Mouse (Mus musculus): ENCODE measurements around the gene Myh7. TPM values are rescaled to one million over a fixed set of nuclear protein-coding genes. Genes with fewer than 3 reads are reported as not detected.
"Not testable (repeated sequence)": the region's sequence is repeated elsewhere in the genome, so short reads cannot be mapped to it uniquely, and the experiment has no call there.

Gene Myh7
- polyA plus RNA-seq, 1 experiment: not detected

DNA sequence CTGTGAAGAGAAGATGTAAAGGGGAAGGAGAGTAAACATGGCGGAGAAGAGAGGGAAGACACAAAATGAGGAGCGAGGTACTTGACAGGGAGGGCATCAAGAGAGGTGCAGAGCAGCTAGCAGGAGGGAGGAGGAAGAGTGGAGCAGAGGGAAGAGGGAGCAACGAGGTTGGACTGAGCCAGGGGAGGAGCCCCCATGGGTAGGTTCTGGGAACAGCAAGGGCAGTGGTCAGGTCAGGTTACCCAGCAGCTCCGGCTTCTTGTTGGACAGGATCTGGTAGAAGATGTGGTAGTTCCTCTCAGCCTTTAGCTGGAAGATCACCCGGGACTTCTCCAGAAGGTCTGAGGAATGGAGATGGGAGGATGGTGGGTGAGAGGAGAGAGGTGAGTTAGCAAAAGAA is 32.9 kb downstream of the Myh7 start:
- Histone ChIP-seq H3K4me3 (replicated peaks) (no peak overlapping the region), H3K9me3 (peaks cover 6% of the 10 kb centered on the region; the same call in 1 of the 2 replicates), H3K27me3 (replicated peaks) (peaks cover 73% of the 10 kb centered on the region), H3K4me1 (peaks cover 4% of the 10 kb centered on the region; the same call in 1 of the 2 replicates), H3K36me3 (replicated peaks; ENCODE audit: low read length) (no peaks in the 10 kb centered on the region)
- TF ChIP-seq GATA1 (IDR thresholded peaks at IDR 0.05; ENCODE audit: borderline replicate concordance, low read length) (no peak), FLI1 (IDR thresholded peaks at IDR 0.05; ENCODE audit: low read length) (no peak)

DNA sequence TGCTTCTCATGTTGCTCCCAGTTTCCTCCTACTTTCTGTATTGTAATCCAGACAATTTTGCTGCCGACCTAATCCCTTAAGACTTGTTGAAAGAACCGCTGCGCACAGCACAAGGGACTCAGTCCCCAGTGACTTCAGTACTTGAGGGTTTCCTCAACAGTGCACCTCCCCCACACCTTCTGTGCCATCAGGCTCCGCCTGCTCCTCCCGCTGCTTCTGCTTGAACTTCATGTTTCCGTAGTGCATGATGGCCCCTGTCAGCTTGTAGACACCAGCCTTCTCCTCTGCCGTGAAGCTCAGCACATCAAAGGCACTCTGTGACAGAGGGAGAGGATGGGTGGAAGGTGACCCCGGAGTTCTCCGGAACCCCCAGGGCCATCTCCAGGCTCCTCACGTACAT is 33.7 kb downstream of the Myh7 start:
- H3K9me3 ChIP-seq: 0 out of 2 replicates have a peak, but pooled peaks cover 3% of the 10 kb centered on the region
- peaks cover 4% of the 10 kb centered on the region; the same call in 1 of the 2 replicates for H3K4me1 ChIP-seq
- no peak overlapping the region for H3K4me3 ChIP-seq (replicated peaks)
- H3K27me3 ChIP-seq (replicated peaks): peaks cover 71% of the 10 kb centered on the region
- TF ChIP-seq GATA1 (IDR thresholded peaks at IDR 0.05; ENCODE audit: borderline replicate concordance, low read length) (no peak), FLI1 (IDR thresholded peaks at IDR 0.05; ENCODE audit: low read length) (no peak)
- H3K36me3 ChIP-seq (replicated peaks; ENCODE audit: low read length): no peaks in the 10 kb centered on the region

GRCm38 (mm10) chr14:54959853-54960613 is 34.4 kb downstream of the Myh7 start:
- peaks cover 68% of the 10 kb centered on the region for H3K27me3 ChIP-seq (replicated peaks)
- not testable (repeated sequence) for H3K36me3 ChIP-seq (replicated peaks; ENCODE audit: low read length); H3K4me3 ChIP-seq (replicated peaks); H3K4me1 ChIP-seq; H3K9me3 ChIP-seq

DNA sequence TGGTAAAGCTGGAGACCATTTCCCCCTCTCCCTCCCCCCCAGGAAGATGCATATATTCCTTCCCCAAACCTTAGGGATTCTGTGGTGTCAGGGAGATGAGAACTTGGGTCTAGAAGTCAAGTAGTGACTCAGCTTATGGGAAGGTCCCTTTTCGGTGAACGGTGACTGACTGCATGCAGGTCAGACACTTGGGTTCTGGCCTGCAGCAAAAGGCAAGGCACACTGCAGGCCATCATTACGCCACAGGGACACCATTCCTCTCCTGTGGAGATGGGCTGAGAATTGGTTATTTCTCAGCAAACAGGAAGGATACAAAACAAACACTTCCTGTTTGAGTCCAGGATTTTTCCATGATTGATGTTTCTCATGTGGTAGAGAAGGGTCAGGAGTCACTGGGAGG is 35.2 kb downstream of the Myh7 start:
- peaks cover 67% of the 10 kb centered on the region for H3K27me3 ChIP-seq (replicated peaks)
- TF ChIP-seq GATA1 (IDR thresholded peaks at IDR 0.05; ENCODE audit: borderline replicate concordance, low read length) (no peak), FLI1 (IDR thresholded peaks at IDR 0.05; ENCODE audit: low read length) (no peak)
- no peaks in the 10 kb centered on the region for H3K9me3 ChIP-seq
- H3K36me3 ChIP-seq (replicated peaks; ENCODE audit: low read length): no peaks in the 10 kb centered on the region
- H3K4me3 ChIP-seq (replicated peaks): no peak overlapping the region
- H3K4me1 ChIP-seq: peaks cover 4% of the 10 kb centered on the region; the same call in 1 of the 2 replicates

- TF ChIP-seq FLI1 (IDR thresholded peaks at IDR 0.05; ENCODE audit: low read length) (no peak), GATA1 (IDR thresholded peaks at IDR 0.05; ENCODE audit: borderline replicate concordance, low read length) (no peak)
- H3K36me3 ChIP-seq (replicated peaks; ENCODE audit: low read length): no peaks in the 10 kb centered on the region
- H3K4me3 ChIP-seq (replicated peaks): no peak overlapping the region
- peaks cover 67% of the 10 kb centered on the region for H3K27me3 ChIP-seq (replicated peaks)
- H3K4me1 ChIP-seq: peaks cover 4% of the 10 kb centered on the region; the same call in 1 of the 2 replicates
- H3K9me3 ChIP-seq: no peaks in the 10 kb centered on the region
These were observed 35.9 kb downstream of the Myh7 start for GRCm38 (mm10) chr14:54958503-54958902.

DNA sequence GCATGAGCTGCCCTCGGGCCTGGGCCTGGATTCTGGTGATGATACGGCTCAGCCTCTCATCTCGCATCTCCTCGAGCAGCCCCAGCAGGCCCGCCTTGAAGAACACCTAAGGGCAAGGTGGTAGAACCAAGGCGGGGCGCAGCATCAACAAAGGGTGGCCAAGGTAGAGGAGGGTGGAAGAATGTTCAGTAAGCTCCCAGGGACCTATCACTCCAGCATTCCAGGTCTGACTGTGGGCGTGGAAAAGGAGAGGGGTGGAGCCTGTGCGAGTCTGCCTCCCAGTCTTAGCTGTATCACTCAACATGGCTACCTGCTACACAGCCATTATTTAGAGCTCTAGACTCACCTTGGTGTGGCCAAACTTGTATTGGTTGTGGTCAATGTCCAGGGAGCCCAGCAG is 37.9 kb downstream of the Myh7 start:
- Histone ChIP-seq H3K4me1 (peaks cover 4% of the 10 kb centered on the region; the same call in 1 of the 2 replicates), H3K36me3 (replicated peaks; ENCODE audit: low read length) (no peaks in the 10 kb centered on the region), H3K27me3 (replicated peaks) (peaks cover 65% of the 10 kb centered on the region), H3K4me3 (replicated peaks) (no peak overlapping the region), H3K9me3 (no peaks in the 10 kb centered on the region)
- TF ChIP-seq GATA1 (IDR thresholded peaks at IDR 0.05; ENCODE audit: borderline replicate concordance, low read length): no peak
- TF ChIP-seq FLI1 (IDR thresholded peaks at IDR 0.05; ENCODE audit: low read length): no peak

DNA sequence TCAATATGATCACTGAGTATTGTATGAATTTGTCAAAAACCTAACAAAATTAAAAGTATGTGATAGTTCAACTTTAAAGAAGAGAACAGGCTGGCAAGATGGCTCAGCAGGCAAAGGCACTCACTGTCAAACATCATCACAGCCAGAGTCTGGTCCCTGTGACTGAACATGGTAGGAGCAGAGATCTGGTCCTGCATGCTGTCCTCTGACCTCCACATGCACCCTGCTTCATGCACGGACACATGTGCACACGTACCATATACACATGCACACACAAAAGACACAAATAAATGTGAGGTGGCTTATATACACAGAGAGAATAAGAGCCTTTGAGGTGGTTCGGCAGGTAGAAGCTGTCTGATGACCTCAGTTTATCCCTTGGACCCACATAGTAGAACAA is 38.9 kb downstream of the Myh7 start:
- no peaks in the 10 kb centered on the region for H3K9me3 ChIP-seq
- no peaks in the 10 kb centered on the region for H3K36me3 ChIP-seq (replicated peaks; ENCODE audit: low read length)
- peaks cover 61% of the 10 kb centered on the region for H3K27me3 ChIP-seq (replicated peaks)
- H3K4me3 ChIP-seq (replicated peaks): no peak overlapping the region
- no peak for TF ChIP-seq GATA1 (IDR thresholded peaks at IDR 0.05; ENCODE audit: borderline replicate concordance, low read length)
- H3K4me1 ChIP-seq: no peaks in the 10 kb centered on the region

GRCm38 (mm10) chr14:54954474-54954873 is 40.0 kb downstream of the Myh7 start:
- Histone ChIP-seq H3K4me3 (replicated peaks) (no peak overlapping the region), H3K4me1 (no peaks in the 10 kb centered on the region), H3K27me3 (replicated peaks) (peaks cover 62% of the 10 kb centered on the region), H3K36me3 (replicated peaks; ENCODE audit: low read length) (no peaks in the 10 kb centered on the region), H3K9me3 (no peaks in the 10 kb centered on the region)
- TF ChIP-seq GATA1 (IDR thresholded peaks at IDR 0.05; ENCODE audit: borderline replicate concordance, low read length) (no peak), FLI1 (IDR thresholded peaks at IDR 0.05; ENCODE audit: low read length) (no peak)

GRCm38 (mm10) chr14:54953664-54954206 is 40.7 kb downstream of the Myh7 start:
- Histone ChIP-seq H3K4me1 (no peaks in the 10 kb centered on the region), H3K27me3 (replicated peaks) (peaks cover 63% of the 10 kb centered on the region), H3K36me3 (replicated peaks; ENCODE audit: low read length) (no peaks in the 10 kb centered on the region), H3K4me3 (replicated peaks) (no peak overlapping the region), H3K9me3 (no peaks in the 10 kb centered on the region)
- no peak for TF ChIP-seq GATA1 (IDR thresholded peaks at IDR 0.05; ENCODE audit: borderline replicate concordance, low read length)
- TF ChIP-seq FLI1 (IDR thresholded peaks at IDR 0.05; ENCODE audit: low read length): no peak

GRCm38 (mm10) chr14:54951587-54951986 is 42.8 kb downstream of the Myh7 start:
- Histone ChIP-seq H3K27me3 (replicated peaks) (peaks cover 64% of the 10 kb centered on the region), H3K4me1 (no peaks in the 10 kb centered on the region)
- TF ChIP-seq FLI1 (IDR thresholded peaks at IDR 0.05; ENCODE audit: low read length) (no peak), GATA1 (IDR thresholded peaks at IDR 0.05; ENCODE audit: borderline replicate concordance, low read length) (no peak)

More at GRCm38 (mm10) chr14:54951587-54951986, 42.8 kb downstream of the Myh7 start:
- Histone ChIP-seq H3K9me3 (no peaks in the 10 kb centered on the region), H3K36me3 (replicated peaks; ENCODE audit: low read length) (no peaks in the 10 kb centered on the region), H3K4me3 (replicated peaks) (no peak overlapping the region)
